Mouse (Mus musculus) stomach, postnatal 0 days (tissue): Measurements from ENCODE around the gene Scml4. TPM values are rescaled to one million over a fixed set of nuclear protein-coding genes. Genes with fewer than 3 reads are reported as not detected.

Experiments used
- ATAC-seq: fragments of 200-750 bp; cut with Nextera tagmentation; 2 replicates; pipeline ENCODE4 v1.8.0; 2017; ENCODE audit not compliant: low FRiP score, low TSS enrichment
- DNase-seq: peaks from one replicate; pipeline ENCODE4 v3.0.0-alpha.2; 2016; ENCODE audit warnings: low spot score
- H3K27ac ChIP-seq: fragments of 300-500 bp; sonication (generic); replicated peaks from 2 replicates; pipeline ENCODE4 v1.5.1; 2014; ENCODE audit warnings: mild to moderate bottlenecking, control low read depth
- H3K27me3 ChIP-seq: fragments of 300-500 bp; sonication (generic); 2 replicates; pipeline ENCODE4 v1.6.1; 2014; ENCODE audit warnings: low read length; ENCODE audit not compliant: control insufficient read depth, insufficient read depth
- H3K36me3 ChIP-seq: fragments of 300-500 bp; sonication (generic); 2 replicates; pipeline ENCODE4 v1.6.1; 2014; ENCODE audit warnings: low read length, mixed read lengths; ENCODE audit not compliant: control insufficient read depth, insufficient read depth
- H3K4me1 ChIP-seq: fragments of 300-500 bp; sonication (generic); replicated peaks from 2 replicates; pipeline ENCODE4 v1.6.1; 2014; ENCODE audit warnings: antibody characterized with exemption; ENCODE audit not compliant: control insufficient read depth, insufficient read depth
- H3K4me2 ChIP-seq: fragments of 300-500 bp; sonication (generic); replicated peaks from 2 replicates; pipeline ENCODE4 v1.6.1; 2014; ENCODE audit warnings: low read depth, mild to moderate bottlenecking, control low read depth, moderate library complexity
- H3K4me3 ChIP-seq: fragments of 300-500 bp; sonication (generic); 2 replicates; pipeline ENCODE4 v1.5.1; 2014; ENCODE audit warnings: low read depth, low read length, control low read depth
- H3K9ac ChIP-seq: fragments of 300-500 bp; sonication (generic); 2 replicates; pipeline ENCODE4 v1.6.1; 2014; ENCODE audit warnings: mild to moderate bottlenecking, low read length, control low read depth, mixed read lengths
- H3K9me3 ChIP-seq: fragments of 300-500 bp; sonication (generic); 2 replicates; pipeline ENCODE4 v1.6.1; 2016; ENCODE audit warnings: low read length; ENCODE audit not compliant: control insufficient read depth
- CTCF ChIP-seq: IDR thresholded peaks from 2 replicates; pipeline ENCODE4 v1.5.1; 2016; ENCODE audit warnings: antibody characterized with exemption, low read depth, mild to moderate bottlenecking, moderate library complexity
- EP300 ChIP-seq: optimal IDR thresholded peaks from 2 replicates; pipeline ENCODE3; 2016; ENCODE audit warnings: antibody characterized with exemption
- WGBS: fragments of 180-500 bp; shearing (Covaris S2); extraction: QIAGEN DNeasy Blood & Tissue Kit; methylation state at CpG from one replicate; pipeline ENCODE4 v1.1.7; 2014; 5-methylcytosine and 5-hydroxymethylcytosine counted together
- polyA plus RNA-seq: library from polyadenylated mRNA; unstranded; fragments of >200 nt; fragmentation: Nextera tagmentation; extraction: Ambion mirVana; gene quantifications from 2 replicates; pipeline ENCODE4 v1.2.1, GENCODE M21; 2015

Scml4 gene
- polyA plus RNA-seq, 1 experiment from 2014 or later, result 5.4 TPM

- Histone ChIP-seq H3K9me3 (no peaks in the 10 kb centered on the region), H3K27ac (no peak overlapping the region), H3K4me3 (peak overlapping the region; percentile 34; the same call in 1 of the 2 replicates), H3K4me1 (no peaks in the 10 kb centered on the region), H3K36me3 (no peaks in the 10 kb centered on the region), H3K27me3 (no peaks in the 10 kb centered on the region), H3K4me2 (peak overlapping the region; percentile 72), H3K9ac (no peak overlapping the region)
- DNase-seq (no peak), ATAC-seq (no peak)
- TF ChIP-seq CTCF (no peak), EP300 (no peak)
- WGBS, result 17% methylated on average over 5 of the region's 5 CpGs
Measured at GRCm38 (mm10) chr10:43003466-43003757, 143.2 kb downstream of the Scml4 start.

- TF ChIP-seq EP300, result no peak
- peak; percentile 7; the same call in 1 of the 2 replicates for TF ChIP-seq CTCF
- H3K9me3 ChIP-seq, result no peaks in the 10 kb centered on the region
- no peaks in the 10 kb centered on the region for H3K27me3 ChIP-seq
- no peaks in the 10 kb centered on the region for H3K36me3 ChIP-seq
- ATAC-seq (no peak), DNase-seq (no peak)
- WGBS, result 92% methylated on average over 16 of the region's 16 CpGs
- no peak overlapping the region for H3K27ac ChIP-seq
- H3K4me3 ChIP-seq, result no peak overlapping the region
- no peak overlapping the region for H3K4me2 ChIP-seq
- no peak overlapping the region for H3K9ac ChIP-seq
- H3K4me1 ChIP-seq, result no peaks in the 10 kb centered on the region
Measured at GRCm38 (mm10) chr10:43004174-43004734, 144.1 kb downstream of the Scml4 start.

- ATAC-seq (no peak), DNase-seq (no peak)
- no peak overlapping the region for H3K9ac ChIP-seq
- TF ChIP-seq CTCF (no peak), EP300 (no peak)
- WGBS, result 92% methylated on average over 4 of the region's 4 CpGs
- no peaks in the 10 kb centered on the region for H3K9me3 ChIP-seq
- H3K27ac ChIP-seq, result no peak overlapping the region
- no peak overlapping the region for H3K4me3 ChIP-seq
- H3K4me2 ChIP-seq, result no peak overlapping the region
- H3K36me3 ChIP-seq, result no peaks in the 10 kb centered on the region
- no peaks in the 10 kb centered on the region for H3K27me3 ChIP-seq
- H3K4me1 ChIP-seq, result no peaks in the 10 kb centered on the region
Measured at GRCm38 (mm10) chr10:43005031-43005430, 144.9 kb downstream of the Scml4 start.

- no peaks in the 10 kb centered on the region for H3K27me3 ChIP-seq
- no peak for ATAC-seq
- no peak for TF ChIP-seq EP300
- no peak overlapping the region for H3K4me2 ChIP-seq
- no peak overlapping the region for H3K9ac ChIP-seq
- H3K27ac ChIP-seq, result no peak overlapping the region
- DNase-seq, result no peak
- 69% methylated on average over 7 of the region's 7 CpGs for WGBS
- H3K36me3 ChIP-seq, result no peaks in the 10 kb centered on the region
- no peaks in the 10 kb centered on the region for H3K9me3 ChIP-seq
- no peaks in the 10 kb centered on the region for H3K4me1 ChIP-seq
- no peak overlapping the region for H3K4me3 ChIP-seq
Measured at GRCm38 (mm10) chr10:43005677-43006076, 145.5 kb downstream of the Scml4 start.

GRCm38 (mm10) chr10:43006534-43006933 lies 146.4 kb downstream of the Scml4 start:
- Histone ChIP-seq H3K9ac (no peak overlapping the region), H3K4me3 (no peak overlapping the region), H3K27ac (no peak overlapping the region), H3K9me3 (no peaks in the 10 kb centered on the region), H3K4me2 (no peak overlapping the region), H3K36me3 (no peaks in the 10 kb centered on the region), H3K4me1 (no peaks in the 10 kb centered on the region), H3K27me3 (no peaks in the 10 kb centered on the region)
- ATAC-seq, result no peak
- no peak for DNase-seq
- 86% methylated on average over 4 of the region's 4 CpGs for WGBS
- no peak for TF ChIP-seq EP300
- TF ChIP-seq CTCF, result no peak

GRCm38 (mm10) chr10:43008116-43008515 lies 147.9 kb downstream of the Scml4 start:
- Histone ChIP-seq H3K9ac (no peak overlapping the region), H3K27ac (no peak overlapping the region), H3K27me3 (no peaks in the 10 kb centered on the region), H3K4me1 (no peaks in the 10 kb centered on the region), H3K4me3 (no peak overlapping the region), H3K4me2 (no peak overlapping the region), H3K36me3 (no peaks in the 10 kb centered on the region), H3K9me3 (no peaks in the 10 kb centered on the region)
- no peak for ATAC-seq
- 75% methylated on average over 11 of the region's 11 CpGs for WGBS
- no peak for DNase-seq
- TF ChIP-seq EP300, result no peak
- no peak for TF ChIP-seq CTCF

Other genes with a start within 250 kb of the Scml4 start
- 15.5 and 15.8 TPM in 2 replicates for gene Sec63, start 98.9 kb upstream of the Scml4 start, polyA plus RNA-seq